Mouse (Mus musculus) hindbrain, embryonic 14.5 days (tissue): ENCODE results near the gene Wdr19. TPM values are rescaled to one million over a fixed set of nuclear protein-coding genes. Genes with fewer than 3 reads are reported as not detected.

Experiments used
- ATAC-seq: fragments of 200-750 bp; cut with Nextera tagmentation; 2 replicates; pipeline ENCODE4 v1.8.0; 2017; ENCODE audit warnings: moderate number of reproducible peaks, mild to moderate bottlenecking, moderate TSS enrichment, moderate library complexity; ENCODE audit not compliant: low FRiP score
- DNase-seq: peaks from one replicate; pipeline ENCODE4 v3.0.0-alpha.2; 2015; ENCODE audit warnings: low spot score
- H3K27ac ChIP-seq: fragments of 300-500 bp; sonication (generic); 2 replicates; pipeline ENCODE4 v1.5.1; 2014; ENCODE audit warnings: mild to moderate bottlenecking, moderate library complexity
- H3K27me3 ChIP-seq: fragments of 300-500 bp; sonication (generic); 2 replicates; pipeline ENCODE4 v1.6.1; 2014; ENCODE audit warnings: mild to moderate bottlenecking, low read length, mixed read lengths; ENCODE audit not compliant: control insufficient read depth, insufficient read depth
- H3K36me3 ChIP-seq: fragments of 300-500 bp; sonication (generic); replicated peaks from 2 replicates; pipeline ENCODE4 v1.6.1; 2014; ENCODE audit not compliant: control insufficient read depth, insufficient read depth
- H3K4me1 ChIP-seq: fragments of 300-500 bp; sonication (generic); replicated peaks from 2 replicates; pipeline ENCODE4 v1.6.1; 2014; ENCODE audit warnings: antibody characterized with exemption, low read length, mixed read lengths; ENCODE audit not compliant: control insufficient read depth, insufficient read depth
- H3K4me2 ChIP-seq: fragments of 300-500 bp; sonication (generic); replicated peaks from 2 replicates; pipeline ENCODE4 v1.6.1; 2014; ENCODE audit warnings: mild to moderate bottlenecking, moderate library complexity
- H3K4me3 ChIP-seq: fragments of 300-500 bp; sonication (generic); replicated peaks from 2 replicates; pipeline ENCODE4 v1.5.1; 2014; ENCODE audit warnings: mild to moderate bottlenecking, low read length
- H3K9ac ChIP-seq: fragments of 300-500 bp; sonication (generic); 2 replicates; pipeline ENCODE4 v1.6.1; 2014
- H3K9me3 ChIP-seq: fragments of 300-500 bp; sonication (generic); 2 replicates; pipeline ENCODE4 v1.6.1; 2016; ENCODE audit warnings: low read length; ENCODE audit not compliant: control insufficient read depth
- WGBS: fragments of 180-500 bp; shearing (Covaris S2); extraction: QIAGEN DNeasy Blood & Tissue Kit; methylation state at CpG from one replicate; pipeline ENCODE4 v1.1.7; 2014; 5-methylcytosine and 5-hydroxymethylcytosine counted together
- polyA plus RNA-seq: library from polyadenylated mRNA; unstranded; fragments of >200 nt; fragmentation: Nextera tagmentation; extraction: Ambion mirVana; gene quantifications from 2 replicates; pipeline ENCODE4 v1.2.1, GENCODE M21; 2014

Gene Wdr19
- polyA plus RNA-seq, 1 experiment from 2014 or later, result 15.7 TPM

DNA sequence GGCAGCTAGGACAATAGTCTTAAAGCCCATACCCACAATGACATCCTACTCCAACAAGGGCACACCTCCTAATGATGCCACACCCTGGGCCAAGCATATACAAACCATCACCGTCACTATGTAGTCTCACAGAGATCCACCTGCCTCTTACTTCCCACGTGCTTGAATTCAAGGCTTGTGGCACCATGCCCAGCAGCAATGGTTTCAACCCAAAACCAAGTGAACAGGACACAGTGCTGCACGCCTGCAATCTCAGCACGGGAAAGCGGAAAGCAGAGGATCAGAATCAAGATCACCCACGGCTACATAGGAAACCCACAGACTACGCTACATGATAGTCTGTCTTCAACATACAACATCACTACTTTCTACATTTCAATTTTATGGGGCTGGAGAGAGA, 108.7 kb downstream of the Wdr19 start:
- Histone ChIP-seq H3K36me3 (peaks cover 11% of the 10 kb centered on the region; the same call in 1 of the 2 replicates), H3K4me1 (no peaks in the 10 kb centered on the region), H3K27me3 (no peaks in the 10 kb centered on the region), H3K4me3 (no peak overlapping the region), H3K27ac (no peak overlapping the region), H3K9me3 (no peaks in the 10 kb centered on the region), H3K9ac (no peak overlapping the region), H3K4me2 (no peak overlapping the region)
- WGBS, result 98% methylated on average over 7 of the region's 7 CpGs
- DNase-seq (no peak), ATAC-seq (no peak)

- Histone ChIP-seq H3K9me3 (no peaks in the 10 kb centered on the region), H3K27me3 (no peaks in the 10 kb centered on the region), H3K4me2 (no peak overlapping the region), H3K9ac (no peak overlapping the region), H3K4me3 (no peak overlapping the region), H3K4me1 (no peaks in the 10 kb centered on the region), H3K36me3 (peaks cover 11% of the 10 kb centered on the region; the same call in 1 of the 2 replicates), H3K27ac (no peak overlapping the region)
- WGBS, result 93% methylated on average over 3 of the region's 3 CpGs
- ATAC-seq (no peak), DNase-seq (no peak)
Observed at GRCm38 (mm10) chr5:65308866-65309265, 109.4 kb downstream of the Wdr19 start.

Other genes with a start within 250 kb of the Wdr19 start
- gene Tlr6, start 239.6 kb upstream of the Wdr19 start, polyA plus RNA-seq, result 0.18 and 0.55 TPM in 2 replicates
- gene Fam114a1, start 229.6 kb upstream of the Wdr19 start, polyA plus RNA-seq, result 7.1 and 10.3 TPM in 2 replicates
- gene Tmem156, start 107.6 kb upstream of the Wdr19 start, polyA plus RNA-seq, result not detected in 2 replicates
- gene Klhl5, start 92.2 kb upstream of the Wdr19 start, polyA plus RNA-seq, result 49.2 and 53.1 TPM in 2 replicates
- 33.4 and 37.4 TPM in 2 replicates for gene Rfc1, start 136.0 kb downstream of the Wdr19 start, polyA plus RNA-seq
- gene Klb, start 148.6 kb downstream of the Wdr19 start, polyA plus RNA-seq, result 0.09 and 0.16 TPM in 2 replicates
- 592 and 691 TPM in 2 replicates for gene Rpl9, start 191.7 kb downstream of the Wdr19 start, polyA plus RNA-seq
- 55.6 and 59.9 TPM in 2 replicates for gene Lias, start 191.8 kb downstream of the Wdr19 start, polyA plus RNA-seq
- 40.2 and 46.5 TPM in 2 replicates for gene Ugdh, start 236.3 kb downstream of the Wdr19 start, polyA plus RNA-seq